Mouse (Mus musculus): Measurements from ENCODE around the gene Atrnl1.
"Not testable (repeated sequence)": the region's sequence is repeated elsewhere in the genome, so short reads cannot be mapped to it uniquely, and the experiment has no call there.

The Atrnl1 gene

DNA sequence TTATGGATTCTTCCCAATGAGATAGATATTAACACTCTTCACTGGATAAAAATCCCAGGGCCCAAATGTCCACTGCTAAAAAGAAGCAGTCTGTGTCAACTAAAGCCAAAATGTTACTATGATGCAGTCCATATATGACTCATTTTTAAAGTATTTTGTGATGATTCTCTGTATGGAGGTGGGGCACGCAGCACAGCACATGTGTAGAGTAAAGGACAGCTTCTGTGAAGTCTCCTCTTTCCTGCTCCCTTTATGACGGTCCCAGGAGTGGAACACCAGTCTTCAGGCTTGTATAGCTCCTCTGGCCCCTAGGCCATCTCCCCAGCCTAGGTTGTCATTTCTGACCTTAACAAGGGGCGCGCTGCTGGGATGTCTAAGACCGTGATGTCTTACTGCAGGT is 434.0 kb downstream of the Atrnl1 start:
- no peak for DNase-seq (ENCODE audit: low read depth, low spot score)

DNA sequence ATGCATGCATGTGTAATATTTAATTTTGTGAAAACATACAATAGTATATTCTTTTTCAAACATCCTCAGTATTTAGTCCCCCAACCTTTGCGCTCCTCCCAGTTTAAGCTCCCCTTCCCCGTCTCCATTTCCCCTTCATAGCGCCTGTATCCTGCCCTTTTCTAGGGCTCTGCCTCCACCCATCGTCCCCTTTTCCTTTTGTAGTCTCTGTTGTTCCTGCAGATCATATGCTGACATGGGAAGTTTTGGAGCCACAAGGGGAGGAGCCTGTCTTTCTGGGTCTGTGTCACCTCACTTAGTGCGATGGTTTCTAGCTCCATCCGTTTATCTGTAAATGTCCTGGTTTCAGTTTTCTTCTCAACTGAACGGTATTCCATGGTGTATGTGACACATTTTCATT is 435.8 kb downstream of the Atrnl1 start:
- DNase-seq (ENCODE audit: low read depth, low spot score), result no peak
- Histone ChIP-seq H3K36me3 (ENCODE audit: control insufficient read depth, insufficient read depth, low read length, poor library complexity, severe bottlenecking) (no peaks in the 10 kb centered on the region), H3K27me3 (ENCODE audit: control insufficient read depth, insufficient read depth, low read length, poor library complexity, severe bottlenecking) (no peaks in the 10 kb centered on the region)

More for the DNA sequence above, 434.0 kb downstream of the Atrnl1 start:
- Histone ChIP-seq H3K27me3 (ENCODE audit: control insufficient read depth, insufficient read depth, low read length, poor library complexity, severe bottlenecking) (no peaks in the 10 kb centered on the region), H3K36me3 (ENCODE audit: control insufficient read depth, insufficient read depth, low read length, poor library complexity, severe bottlenecking) (no peaks in the 10 kb centered on the region)

DNA sequence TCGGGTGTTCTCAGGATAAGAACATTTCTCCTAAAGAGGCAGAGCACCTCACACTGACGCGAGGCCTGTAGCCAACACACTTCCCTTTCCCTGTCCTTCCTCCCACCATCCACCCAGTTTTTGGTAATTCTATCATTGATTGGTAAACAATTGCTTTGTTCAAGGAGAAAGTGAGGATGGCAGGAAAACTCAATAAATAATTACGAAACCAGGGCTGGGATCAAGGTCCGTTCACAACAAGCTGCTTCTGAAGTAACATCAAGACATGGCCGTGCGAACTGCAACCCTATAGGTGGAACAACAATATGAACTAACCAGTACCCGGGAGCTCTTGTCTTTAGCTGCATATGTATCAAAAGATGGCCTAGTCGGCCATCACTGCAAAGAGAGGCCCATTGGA is 439.6 kb downstream of the Atrnl1 start:
- not testable (repeated sequence) for H3K36me3 ChIP-seq (ENCODE audit: control insufficient read depth, insufficient read depth, low read length, poor library complexity, severe bottlenecking); H3K27me3 ChIP-seq (ENCODE audit: control insufficient read depth, insufficient read depth, low read length, poor library complexity, severe bottlenecking); DNase-seq (ENCODE audit: low read depth, low spot score)

DNA sequence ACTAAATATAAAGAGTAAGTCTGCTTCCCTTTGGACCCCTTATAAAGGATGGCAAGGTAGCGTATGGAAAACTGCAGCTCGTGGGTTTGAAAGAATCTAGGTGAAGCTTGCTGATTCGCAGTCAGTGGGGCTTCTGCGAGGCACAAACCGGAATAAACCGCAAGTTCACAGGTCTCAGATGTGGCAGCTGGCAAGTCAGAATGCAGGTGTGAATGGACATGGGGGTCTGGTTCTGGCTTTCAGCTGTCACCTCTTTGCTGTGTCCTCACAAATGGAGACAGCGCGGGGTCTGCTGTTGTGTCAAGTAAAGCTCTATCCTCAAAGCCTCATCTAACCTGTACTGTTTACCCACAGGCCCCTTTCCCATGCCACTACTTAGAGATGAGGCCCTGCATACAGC is 440.2 kb downstream of the Atrnl1 start:
- Histone ChIP-seq H3K36me3 (ENCODE audit: control insufficient read depth, insufficient read depth, low read length, poor library complexity, severe bottlenecking) (no peaks in the 10 kb centered on the region), H3K27me3 (ENCODE audit: control insufficient read depth, insufficient read depth, low read length, poor library complexity, severe bottlenecking) (no peaks in the 10 kb centered on the region)
- DNase-seq (ENCODE audit: low read depth, low spot score), result no peak

DNA sequence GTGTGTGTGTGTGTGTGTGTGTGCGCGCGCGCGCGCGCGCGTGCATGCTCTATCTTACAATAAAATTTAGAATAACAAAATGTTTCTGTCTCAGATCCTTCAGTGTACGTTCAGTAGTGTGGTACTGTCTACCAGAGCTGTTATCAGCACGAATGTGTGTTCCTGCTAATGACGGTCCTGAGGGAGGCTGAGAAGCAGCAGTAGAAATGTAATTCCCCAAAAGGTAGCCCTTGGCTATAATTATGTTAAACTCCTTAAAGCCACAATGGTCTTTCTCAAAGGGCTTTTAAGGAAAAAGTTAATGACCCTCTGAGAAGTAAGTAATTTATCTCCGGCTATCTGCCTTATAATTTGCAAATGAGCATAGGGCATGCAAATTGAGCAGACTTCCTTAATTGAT is 441.1 kb downstream of the Atrnl1 start:
- Histone ChIP-seq H3K36me3 (ENCODE audit: control insufficient read depth, insufficient read depth, low read length, poor library complexity, severe bottlenecking) (no peaks in the 10 kb centered on the region), H3K27me3 (ENCODE audit: control insufficient read depth, insufficient read depth, low read length, poor library complexity, severe bottlenecking) (no peaks in the 10 kb centered on the region)
- no peak for DNase-seq (ENCODE audit: low read depth, low spot score)

DNA sequence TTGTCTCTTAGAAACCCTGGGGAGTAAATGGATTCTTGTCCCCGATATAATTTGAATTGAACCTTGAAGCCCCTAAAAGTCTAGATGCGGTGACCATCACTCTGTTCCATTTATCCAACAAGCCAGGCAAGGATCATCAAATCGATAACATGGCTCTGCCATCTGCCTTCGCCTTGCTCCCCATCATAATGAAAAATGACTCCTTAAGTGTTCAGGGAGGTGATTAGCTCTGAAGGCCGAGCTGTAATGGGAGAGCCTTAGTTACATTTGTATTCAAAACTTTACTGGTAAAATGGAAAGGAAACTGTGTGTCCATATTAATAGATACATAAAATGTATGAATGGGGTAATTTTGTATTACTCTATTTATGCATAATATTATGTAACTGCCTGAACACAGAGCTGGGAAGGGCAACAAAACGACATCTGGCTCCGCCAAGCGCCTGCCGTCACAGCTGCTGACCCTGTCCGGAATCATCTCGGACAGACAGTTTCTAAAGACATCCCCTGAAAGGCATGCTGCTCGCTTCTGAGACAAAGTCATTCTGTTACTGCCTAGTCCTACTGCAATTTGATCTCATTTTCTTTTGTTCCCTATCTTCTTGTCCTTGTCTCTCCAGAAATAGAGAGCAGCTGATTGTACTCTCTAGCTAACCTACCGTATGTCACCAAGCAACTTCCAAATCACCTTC is 441.8 kb downstream of the Atrnl1 start:
- no peak for DNase-seq (ENCODE audit: low read depth, low spot score)
- Histone ChIP-seq H3K27me3 (ENCODE audit: control insufficient read depth, insufficient read depth, low read length, poor library complexity, severe bottlenecking) (no peaks in the 10 kb centered on the region), H3K36me3 (ENCODE audit: control insufficient read depth, insufficient read depth, low read length, poor library complexity, severe bottlenecking) (no peaks in the 10 kb centered on the region)

DNA sequence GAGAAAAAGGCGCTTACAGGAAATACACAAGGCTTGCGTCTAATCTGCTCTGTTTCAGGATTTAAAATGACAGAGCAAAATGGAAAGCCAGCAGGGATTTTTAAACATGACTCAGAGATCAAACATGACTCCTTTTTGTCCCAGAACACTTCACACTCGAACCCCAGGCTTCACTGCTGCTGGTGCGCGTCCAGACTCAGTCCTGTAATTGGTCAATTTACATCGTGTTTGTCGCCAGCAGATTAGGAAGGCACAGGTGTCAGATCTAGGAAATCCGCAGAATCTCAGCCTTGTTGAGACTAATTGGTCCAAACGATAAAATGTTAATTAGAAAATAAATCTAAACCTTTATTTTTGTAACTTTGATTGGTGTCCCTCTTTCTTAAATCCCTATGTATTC is 448.9 kb downstream of the Atrnl1 start:
- no peak for DNase-seq (ENCODE audit: low read depth, low spot score)
- Histone ChIP-seq H3K27me3 (ENCODE audit: control insufficient read depth, insufficient read depth, low read length, poor library complexity, severe bottlenecking) (no peaks in the 10 kb centered on the region), H3K36me3 (ENCODE audit: control insufficient read depth, insufficient read depth, low read length, poor library complexity, severe bottlenecking) (no peaks in the 10 kb centered on the region)

DNA sequence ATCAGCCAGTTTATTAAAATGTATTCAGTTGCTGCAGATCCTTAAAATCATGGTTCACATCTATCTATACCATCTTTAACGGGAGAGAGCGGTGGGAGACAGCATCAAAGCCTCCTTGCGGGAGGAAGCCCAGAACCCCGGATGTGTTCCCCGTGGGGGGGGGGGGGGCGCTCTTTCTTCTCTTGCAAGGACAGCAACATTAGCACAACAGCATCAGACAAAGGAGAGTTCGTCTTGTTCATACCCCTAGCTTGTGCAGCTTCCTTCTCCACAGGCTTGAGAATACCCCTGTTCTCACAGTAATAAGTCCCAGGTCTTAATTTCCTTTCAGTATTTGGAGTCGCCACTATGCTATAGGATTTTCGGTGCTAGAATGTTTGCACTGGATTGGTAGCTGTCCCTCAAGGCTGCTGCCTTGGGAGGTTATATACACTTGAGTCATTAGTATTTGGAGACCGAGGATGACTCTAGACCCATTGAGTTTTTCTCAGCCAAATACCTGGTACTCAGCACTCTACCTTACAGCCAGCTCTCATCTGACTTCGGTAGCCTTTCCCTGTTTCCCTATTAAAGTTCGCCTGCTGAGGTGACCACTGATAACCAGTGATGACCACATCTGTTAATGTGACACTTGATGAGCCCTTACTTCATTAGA is 449.5 kb downstream of the Atrnl1 start:
- Histone ChIP-seq H3K36me3 (ENCODE audit: control insufficient read depth, insufficient read depth, low read length, poor library complexity, severe bottlenecking) (no peaks in the 10 kb centered on the region), H3K27me3 (ENCODE audit: control insufficient read depth, insufficient read depth, low read length, poor library complexity, severe bottlenecking) (no peaks in the 10 kb centered on the region)
- DNase-seq (ENCODE audit: low read depth, low spot score), result no peak

DNA sequence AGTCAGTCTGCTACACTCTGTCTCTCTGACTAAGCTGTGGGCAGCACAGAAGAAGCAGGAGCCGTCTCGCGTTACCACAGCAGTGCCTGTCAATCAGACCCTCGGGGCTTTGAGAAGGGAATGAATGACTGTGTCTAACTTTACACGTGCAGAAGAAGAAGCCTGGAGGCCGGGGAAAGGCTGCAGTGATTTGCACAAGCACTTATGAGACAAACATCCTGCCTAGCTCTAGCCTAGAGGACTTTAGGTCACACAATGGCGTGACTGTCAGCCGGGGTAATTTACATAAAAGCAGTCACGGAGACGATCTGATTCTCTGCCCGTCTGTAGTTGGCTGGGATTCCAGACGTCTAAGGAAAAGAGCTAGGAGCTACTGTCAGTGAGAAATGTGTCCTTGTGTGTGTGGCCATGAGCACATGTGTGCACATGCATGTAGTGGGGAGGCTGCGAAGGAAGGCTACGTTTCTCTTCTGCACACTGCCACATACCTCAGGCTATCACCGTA is 450.1 kb downstream of the Atrnl1 start:
- H3K27me3 ChIP-seq (ENCODE audit: control insufficient read depth, insufficient read depth, low read length, poor library complexity, severe bottlenecking), result no peaks in the 10 kb centered on the region
- DNase-seq (ENCODE audit: low read depth, low spot score), result no peak

DNA sequence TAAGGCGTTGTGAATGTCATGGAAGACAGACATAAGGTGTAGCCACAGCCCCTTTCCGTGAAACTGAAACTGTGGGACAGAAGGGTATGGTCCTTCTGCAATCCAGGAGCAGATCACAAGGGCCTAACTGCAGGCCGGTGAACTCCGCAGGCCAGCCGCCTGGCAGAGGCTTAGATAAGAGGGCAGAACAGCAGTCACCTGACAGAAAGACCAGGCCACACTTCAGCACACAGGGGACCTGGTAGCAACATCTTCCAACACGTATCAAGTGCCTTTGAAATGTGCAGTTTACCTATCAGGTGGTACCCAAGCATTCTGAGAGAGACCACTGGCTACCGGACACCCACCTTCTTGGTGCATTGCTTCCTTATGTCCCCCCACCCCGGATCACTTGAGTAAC is 451.1 kb downstream of the Atrnl1 start:
- Histone ChIP-seq H3K27me3 (ENCODE audit: control insufficient read depth, insufficient read depth, low read length, poor library complexity, severe bottlenecking) (no peaks in the 10 kb centered on the region), H3K36me3 (ENCODE audit: control insufficient read depth, insufficient read depth, low read length, poor library complexity, severe bottlenecking) (no peaks in the 10 kb centered on the region)
- DNase-seq (ENCODE audit: low read depth, low spot score), result no peak

More for the DNA sequence above, 450.1 kb downstream of the Atrnl1 start:
- H3K36me3 ChIP-seq (ENCODE audit: control insufficient read depth, insufficient read depth, low read length, poor library complexity, severe bottlenecking), result no peaks in the 10 kb centered on the region

DNA sequence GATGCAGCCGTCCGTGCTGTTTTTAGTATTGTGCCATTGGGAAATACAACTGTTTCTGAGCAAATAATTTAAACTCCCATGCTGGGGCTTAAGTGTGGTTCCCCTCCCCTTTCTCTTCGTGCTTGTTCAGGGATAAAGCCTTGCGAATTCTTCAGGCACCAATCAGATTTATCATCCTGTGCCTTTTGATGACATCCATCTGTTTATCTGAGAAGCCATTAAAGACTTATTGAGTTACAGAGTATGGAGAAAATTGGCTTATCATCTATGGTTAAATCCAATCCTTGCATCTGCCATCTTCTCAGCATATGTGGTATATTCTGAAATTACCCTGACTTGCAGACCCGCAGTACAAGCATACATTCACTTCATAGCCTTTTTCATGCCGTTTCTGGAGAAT is 452.7 kb downstream of the Atrnl1 start:
- H3K27me3 ChIP-seq (ENCODE audit: control insufficient read depth, insufficient read depth, low read length, poor library complexity, severe bottlenecking), result no peaks in the 10 kb centered on the region
- DNase-seq (ENCODE audit: low read depth, low spot score), result no peak
- H3K36me3 ChIP-seq (ENCODE audit: control insufficient read depth, insufficient read depth, low read length, poor library complexity, severe bottlenecking), result no peaks in the 10 kb centered on the region

DNA sequence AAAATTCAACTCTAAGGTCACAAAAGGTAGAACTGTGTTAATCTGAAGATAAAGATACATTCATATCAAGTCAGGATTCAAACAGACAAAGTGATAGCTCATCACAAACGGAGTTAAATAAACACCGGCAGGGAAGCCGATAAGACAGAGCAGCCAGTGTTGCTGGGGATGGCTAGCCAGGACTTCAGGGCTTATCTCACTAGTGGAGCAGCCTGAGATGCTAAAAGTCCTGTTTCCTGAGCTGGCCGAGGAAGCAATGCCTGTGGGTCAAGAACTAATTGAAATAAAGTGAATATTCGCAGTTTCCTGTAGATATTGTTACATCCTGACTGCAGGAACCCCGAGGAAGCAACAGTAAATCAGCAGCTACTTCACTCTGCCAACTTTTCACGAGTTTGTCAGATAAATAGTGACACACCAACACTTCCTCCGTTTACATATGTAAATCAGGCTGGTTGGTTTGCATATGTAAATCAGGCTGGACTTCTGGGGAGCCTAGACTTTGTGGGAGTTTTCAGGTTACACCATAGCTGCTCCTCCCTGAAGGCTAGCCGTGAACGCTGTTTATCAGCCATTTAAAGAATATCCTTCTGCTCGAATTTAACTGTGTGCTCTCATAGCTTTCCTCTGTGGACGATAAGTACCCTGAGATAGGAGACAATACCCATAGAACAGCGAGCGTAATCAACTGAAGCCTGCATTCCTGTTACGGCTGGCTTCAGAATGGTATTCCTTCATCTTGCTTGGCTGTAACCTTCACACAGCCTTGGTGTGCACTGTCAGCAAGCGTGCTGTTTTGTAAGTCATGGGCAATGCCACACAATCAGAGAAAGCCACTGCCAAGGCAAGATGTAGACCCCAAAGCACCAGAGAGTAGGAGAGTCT is 453.5 kb downstream of the Atrnl1 start:
- peak; percentile 5 for DNase-seq (ENCODE audit: low read depth, low spot score)
- Histone ChIP-seq H3K27me3 (ENCODE audit: control insufficient read depth, insufficient read depth, low read length, poor library complexity, severe bottlenecking) (no peaks in the 10 kb centered on the region), H3K36me3 (ENCODE audit: control insufficient read depth, insufficient read depth, low read length, poor library complexity, severe bottlenecking) (no peaks in the 10 kb centered on the region)

DNA sequence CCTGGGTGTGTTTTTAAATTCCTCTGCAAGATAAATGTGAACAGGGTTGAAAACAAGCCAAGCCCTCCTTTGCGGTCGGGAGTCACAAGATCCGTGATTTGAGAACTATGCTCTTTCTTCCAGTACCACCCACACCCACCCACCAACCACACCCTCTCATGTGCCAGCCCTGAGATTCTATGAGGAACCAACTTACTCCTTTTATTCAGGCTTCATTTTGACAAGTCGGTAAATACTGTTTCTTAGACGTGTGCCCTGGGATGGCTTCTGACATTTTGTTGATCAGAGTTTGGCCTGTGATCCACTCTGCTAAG is 454.1 kb downstream of the Atrnl1 start:
- H3K36me3 ChIP-seq (ENCODE audit: control insufficient read depth, insufficient read depth, low read length, poor library complexity, severe bottlenecking), result no peaks in the 10 kb centered on the region
- peak; percentile 29 for DNase-seq (ENCODE audit: low read depth, low spot score)

DNA sequence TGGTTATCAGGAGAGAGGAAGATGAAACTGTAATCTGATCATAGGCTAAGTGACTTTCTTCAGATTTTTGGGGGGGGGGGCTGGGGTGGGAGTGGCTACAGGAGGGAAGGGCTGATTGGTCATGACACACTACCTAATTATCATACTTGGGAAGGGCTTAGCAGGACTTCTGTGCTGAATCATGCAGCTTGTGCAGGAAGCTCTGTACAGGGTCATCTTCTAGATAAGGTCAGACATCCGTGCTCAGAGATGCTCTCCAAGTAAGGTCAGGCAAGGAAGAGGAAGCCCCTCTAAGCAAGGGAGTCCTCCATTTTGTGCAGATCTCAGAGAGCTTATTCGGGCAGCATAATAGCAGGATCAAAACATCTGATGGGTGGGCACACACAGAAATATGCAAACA is 454.7 kb downstream of the Atrnl1 start:
- no peak for DNase-seq (ENCODE audit: low read depth, low spot score)

More for the DNA sequence above, 454.1 kb downstream of the Atrnl1 start:
- H3K27me3 ChIP-seq (ENCODE audit: control insufficient read depth, insufficient read depth, low read length, poor library complexity, severe bottlenecking), result no peaks in the 10 kb centered on the region

DNA sequence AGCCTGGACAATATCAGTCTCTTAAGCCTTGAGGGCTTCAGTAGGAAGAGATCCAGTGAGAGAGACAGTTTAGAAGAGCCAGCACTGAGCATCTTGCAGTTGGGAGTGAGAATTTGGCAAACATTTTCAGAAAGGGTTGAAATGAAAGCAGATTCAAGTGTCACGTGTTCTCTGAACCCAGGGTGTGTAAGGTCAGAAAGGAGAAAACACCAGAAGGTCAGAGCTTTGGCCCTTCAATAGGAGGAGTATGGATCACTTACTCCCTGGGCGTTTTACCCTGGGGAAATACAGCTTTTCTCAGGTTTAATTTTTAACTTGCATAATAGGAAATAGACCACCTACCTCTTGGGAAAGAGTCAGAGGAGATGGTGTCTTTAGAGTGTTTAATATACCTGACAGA is 457.3 kb downstream of the Atrnl1 start:
- Histone ChIP-seq H3K27me3 (ENCODE audit: control insufficient read depth, insufficient read depth, low read length, poor library complexity, severe bottlenecking) (no peaks in the 10 kb centered on the region), H3K36me3 (ENCODE audit: control insufficient read depth, insufficient read depth, low read length, poor library complexity, severe bottlenecking) (no peaks in the 10 kb centered on the region)
- DNase-seq (ENCODE audit: low read depth, low spot score), result no peak

More for the DNA sequence above, 454.7 kb downstream of the Atrnl1 start:
- no peaks in the 10 kb centered on the region for H3K27me3 ChIP-seq (ENCODE audit: control insufficient read depth, insufficient read depth, low read length, poor library complexity, severe bottlenecking)
- H3K36me3 ChIP-seq (ENCODE audit: control insufficient read depth, insufficient read depth, low read length, poor library complexity, severe bottlenecking), result no peaks in the 10 kb centered on the region
